In the genomic region with DNA sequence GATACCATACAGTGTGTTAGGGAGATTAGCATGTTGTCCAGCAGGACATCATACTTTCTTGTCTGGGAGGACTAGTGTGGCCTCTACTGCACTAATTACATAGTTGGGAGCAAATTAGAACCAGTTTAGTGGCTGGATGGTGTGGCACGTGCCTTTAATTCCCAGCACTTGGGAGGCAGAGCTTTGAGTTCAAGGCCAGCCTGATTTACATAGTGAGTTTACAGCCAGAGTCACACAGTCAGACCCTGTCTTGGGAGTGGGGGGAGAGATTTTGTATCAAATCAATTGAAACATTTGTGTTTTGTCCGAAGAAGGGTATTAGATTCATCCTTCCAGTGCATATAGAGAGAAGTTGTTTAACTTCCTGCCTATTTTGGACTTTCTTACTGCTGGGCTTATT, we compare ENCODE assay signal across 26 mouse cellular contexts.
"Had no signal": no experiment of that assay in that cellular context is flagged by ENCODE, and none has a peak within 500 bp of the region (broad histone marks: within the 10 kb centered on the region; RNA-seq: fewer than 3 reads in every experiment).

No protein-coding gene starts in this region.

- H3K4me3 ChIP-seq: gastrocnemius, adult 2 months; heart, adult 2 months; heart, embryonic 10.5 days; heart, embryonic 12.5 days; hindbrain, embryonic 10.5 days; hindbrain, embryonic 12.5 days; intestine, embryonic 15.5 days; layer of hippocampus, adult 2 months; left cerebral cortex, adult 2 months; limb, embryonic 10.5 days; limb, embryonic 12.5 days; liver, embryonic 12.5 days had no signal

- H3K27ac ChIP-seq: gastrocnemius, adult 2 months; heart, adult 2 months; heart, embryonic 10.5 days; hindbrain, embryonic 10.5 days; hindbrain, embryonic 12.5 days; hindbrain, embryonic 14.5 days; intestine, embryonic 15.5 days; layer of hippocampus, adult 2 months; left cerebral cortex, adult 2 months; limb, embryonic 10.5 days; limb, embryonic 12.5 days; liver, embryonic 12.5 days; liver, embryonic 14.5 days had no signal

- H3K9me3 ChIP-seq: heart, embryonic 10.5 days; heart, embryonic 12.5 days; hindbrain, embryonic 12.5 days; intestine, embryonic 15.5 days; limb, embryonic 10.5 days; liver, embryonic 12.5 days had no signal

- H3K27me3 ChIP-seq: heart, embryonic 12.5 days; hindbrain, embryonic 12.5 days; intestine, embryonic 15.5 days; limb, embryonic 12.5 days; liver, embryonic 12.5 days had no signal

- H3K9ac ChIP-seq: heart, embryonic 12.5 days; hindbrain, embryonic 12.5 days; hindbrain, embryonic 14.5 days; intestine, embryonic 15.5 days; limb, embryonic 12.5 days; liver, embryonic 12.5 days; liver, embryonic 14.5 days had no signal

- ATAC-seq: hindbrain, embryonic 16.5 days; inflammation-experienced regulatory T-cells, adult 6 months; intestine, embryonic 15.5 days; intestine, postnatal 0 days; liver, embryonic 12.5 days had no signal

- DNase-seq: gastrocnemius, adult 2 months; gastrocnemius, postnatal 10 days; gastrocnemius, postnatal 25 days; heart, adult 2 months; heart, postnatal 10 days; heart, postnatal 4 days; kidney, adult 18-20 months; kidney, adult 8-10 months; kidney, postnatal 10 days; kidney, postnatal 36 days; liver had no signal

- H3K4me2 ChIP-seq: heart, embryonic 12.5 days; hindbrain, embryonic 12.5 days; hindbrain, embryonic 14.5 days; intestine, embryonic 15.5 days; limb, embryonic 12.5 days; liver, embryonic 12.5 days had no signal
